Mouse (Mus musculus): ENCODE results near the gene Cetn2. TPM values are rescaled to one million over a fixed set of nuclear protein-coding genes. Genes with fewer than 3 reads are reported as not detected.

Gene Cetn2
- polyA plus RNA-seq, 1 experiment from 2014 or later = 63.5 TPM

- no peak overlapping the region for H3K9ac ChIP-seq
- H3K27ac ChIP-seq = peak overlapping the region; percentile 85
- H3K36me3 ChIP-seq (replicated peaks) = no peaks in the 10 kb centered on the region
- H3K4me3 ChIP-seq = no peak overlapping the region
- WGBS = 34% methylated on average over 1 of the region's 1 CpGs
- no peaks in the 10 kb centered on the region for H3K27me3 ChIP-seq (replicated peaks)
- peaks cover 12% of the 10 kb centered on the region; the same call in 1 of the 2 replicates for H3K4me1 ChIP-seq
- H3K4me2 ChIP-seq = peak overlapping the region; percentile 35
- peak; percentile 63 for ATAC-seq (replicated peaks)
- no peaks in the 10 kb centered on the region for H3K9me3 ChIP-seq
Measured at GRCm38 (mm10) chrX:72896055-72896437, 22.2 kb downstream of the Cetn2 start.

GRCm38 (mm10) chrX:72895388-72896054, 22.7 kb downstream of the Cetn2 start:
- 42% methylated on average over 5 of the region's 5 CpGs for WGBS
- H3K4me2 ChIP-seq = peak overlapping the region; percentile 35
- no peaks in the 10 kb centered on the region for H3K27me3 ChIP-seq (replicated peaks)
- H3K36me3 ChIP-seq (replicated peaks) = no peaks in the 10 kb centered on the region
- H3K4me1 ChIP-seq = peaks cover 12% of the 10 kb centered on the region; the same call in 1 of the 2 replicates
- H3K27ac ChIP-seq = peak overlapping the region; percentile 85
- no peak overlapping the region for H3K9ac ChIP-seq
- no peaks in the 10 kb centered on the region for H3K9me3 ChIP-seq
- H3K4me3 ChIP-seq = no peak overlapping the region
- peak; percentile 99 for ATAC-seq (replicated peaks)

Other genes with a start within 250 kb of the Cetn2 start
- gene Gabrq, start 93.2 kb downstream of the Cetn2 start, polyA plus RNA-seq (2015; fragmentation: Nextera tagmentation; extraction: Ambion mirVana) = 4.1 and 4.9 TPM in 2 replicates
- gene Nsdhl, start 146 bp upstream of the Cetn2 start, polyA plus RNA-seq (2015; fragmentation: Nextera tagmentation; extraction: Ambion mirVana) = 46.9 and 50.2 TPM in 2 replicates
- 0.78 and 1.1 TPM in 2 replicates for gene Zfp185, start 68.9 kb upstream of the Cetn2 start, polyA plus RNA-seq (2015; fragmentation: Nextera tagmentation; extraction: Ambion mirVana)
- gene Pnma5, start 118.7 kb upstream of the Cetn2 start, polyA plus RNA-seq (2015; fragmentation: Nextera tagmentation; extraction: Ambion mirVana) = 0.10 and 0.22 TPM in 2 replicates
- 4.9 and 5.0 TPM in 2 replicates for gene Pnma3, start 146.4 kb upstream of the Cetn2 start, polyA plus RNA-seq (2015; fragmentation: Nextera tagmentation; extraction: Ambion mirVana)
- 0.88 and 1.6 TPM in 2 replicates for gene Xlr4a, start 164.1 kb upstream of the Cetn2 start, polyA plus RNA-seq (2015; fragmentation: Nextera tagmentation; extraction: Ambion mirVana)
- 5.5 and 7.2 TPM in 2 replicates for gene Xlr3a, start 178.7 kb upstream of the Cetn2 start, polyA plus RNA-seq (2015; fragmentation: Nextera tagmentation; extraction: Ambion mirVana)
- gene Gm14685, start 198.6 kb upstream of the Cetn2 start, polyA plus RNA-seq (2015; fragmentation: Nextera tagmentation; extraction: Ambion mirVana) = 2.0 and 2.4 TPM in 2 replicates
- not detected in 2 replicates for gene Xlr5b, start 230.4 kb upstream of the Cetn2 start, polyA plus RNA-seq (2015; fragmentation: Nextera tagmentation; extraction: Ambion mirVana)
- 0.87 and 1.5 TPM in 2 replicates for gene DXBay18, start 231.0 kb upstream of the Cetn2 start, polyA plus RNA-seq (2015; fragmentation: Nextera tagmentation; extraction: Ambion mirVana)